Mouse (Mus musculus) frontal cortex, postnatal 25 days (tissue): ENCODE results near the gene Tlx3.
A peak's percentile ranks its signal among the peaks of the same experiment; 100 is the strongest.

Experiments used
- DNase-seq, 2 experiments: peaks; one replicate each; pipeline ENCODE4 v3.0.0; 2022; ENCODE audit warnings: low spot score in 2 of 2

Gene Tlx3

GRCm38 (mm10) chr11:33203383-33204328 is at the start of gene Tlx3:
Tlx3 (minus strand) TSS chr11:33203589.
- peak in 1 of 2 experiments; percentile 28 for DNase-seq

GRCm38 (mm10) chr11:33240295-33240694 is 36.9 kb upstream of the Tlx3 start:
- DNase-seq, result no peak

DNA sequence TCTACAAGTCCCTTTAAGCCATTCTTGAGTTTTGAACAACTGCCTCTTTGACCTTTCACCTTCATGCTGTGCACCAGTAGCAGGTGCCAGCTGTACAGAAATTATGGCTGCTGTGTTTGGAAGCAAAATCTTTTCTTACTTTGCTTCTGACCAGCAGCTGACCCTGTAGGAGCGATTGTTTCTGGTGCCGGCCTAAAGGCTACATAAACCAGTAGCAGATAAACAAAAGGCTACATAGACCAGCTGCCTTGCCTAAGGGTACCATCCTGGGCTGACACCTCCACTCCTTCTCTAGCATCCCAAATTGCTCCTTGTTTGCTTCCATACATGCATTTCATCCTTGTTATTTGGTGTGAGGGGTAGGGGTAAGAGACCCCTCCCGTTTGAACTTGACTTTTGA is 30.7 kb upstream of the Tlx3 start:
- no peak for DNase-seq

DNA sequence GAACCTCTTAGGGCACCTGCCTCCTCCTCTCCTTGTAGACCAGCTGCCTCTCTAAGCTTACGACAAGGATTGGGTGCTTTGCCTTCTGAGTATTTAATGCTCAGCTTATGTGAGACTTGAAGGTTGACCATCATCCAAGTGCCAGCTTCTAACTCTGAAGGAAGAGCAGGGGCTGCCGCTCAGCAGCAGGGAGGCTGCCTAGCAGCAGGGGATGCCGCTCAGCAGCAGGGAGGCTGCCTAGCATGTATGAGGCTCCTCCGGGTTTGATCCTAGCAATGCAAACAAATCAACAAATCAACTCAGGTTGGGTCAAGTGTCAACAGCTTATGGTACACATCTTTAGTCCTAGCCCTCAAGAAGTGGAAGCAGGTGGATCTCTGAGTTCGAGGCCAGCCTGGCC is 28.7 kb upstream of the Tlx3 start:
- DNase-seq, result no peak

GRCm38 (mm10) chr11:33228186-33228585 is 24.8 kb upstream of the Tlx3 start:
- no peak for DNase-seq

DNA sequence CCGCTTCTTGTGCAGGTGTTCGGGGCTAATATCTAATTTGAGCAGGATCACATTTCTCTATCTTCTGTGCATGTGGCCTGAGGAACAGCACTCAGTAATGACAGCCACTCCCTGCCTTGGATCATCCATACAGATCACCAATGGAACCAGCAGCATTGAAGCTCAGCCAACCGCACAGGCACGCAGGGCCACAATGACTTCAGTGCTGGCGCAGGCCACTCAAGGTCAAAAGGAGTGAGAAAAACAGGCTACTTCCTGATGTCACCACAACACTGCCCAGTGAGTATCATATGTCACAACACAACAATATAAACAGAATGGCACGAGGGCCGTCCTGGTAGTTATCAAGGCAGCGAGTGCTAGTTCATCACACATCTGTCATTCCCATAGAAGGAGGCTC is 23.1 kb upstream of the Tlx3 start:
- DNase-seq, result no peak

- DNase-seq, result no peak
Measured at GRCm38 (mm10) chr11:33221566-33222365, 18.4 kb upstream of the Tlx3 start.

GRCm38 (mm10) chr11:33220763-33221162 is 17.4 kb upstream of the Tlx3 start:
- no peak for DNase-seq

DNA sequence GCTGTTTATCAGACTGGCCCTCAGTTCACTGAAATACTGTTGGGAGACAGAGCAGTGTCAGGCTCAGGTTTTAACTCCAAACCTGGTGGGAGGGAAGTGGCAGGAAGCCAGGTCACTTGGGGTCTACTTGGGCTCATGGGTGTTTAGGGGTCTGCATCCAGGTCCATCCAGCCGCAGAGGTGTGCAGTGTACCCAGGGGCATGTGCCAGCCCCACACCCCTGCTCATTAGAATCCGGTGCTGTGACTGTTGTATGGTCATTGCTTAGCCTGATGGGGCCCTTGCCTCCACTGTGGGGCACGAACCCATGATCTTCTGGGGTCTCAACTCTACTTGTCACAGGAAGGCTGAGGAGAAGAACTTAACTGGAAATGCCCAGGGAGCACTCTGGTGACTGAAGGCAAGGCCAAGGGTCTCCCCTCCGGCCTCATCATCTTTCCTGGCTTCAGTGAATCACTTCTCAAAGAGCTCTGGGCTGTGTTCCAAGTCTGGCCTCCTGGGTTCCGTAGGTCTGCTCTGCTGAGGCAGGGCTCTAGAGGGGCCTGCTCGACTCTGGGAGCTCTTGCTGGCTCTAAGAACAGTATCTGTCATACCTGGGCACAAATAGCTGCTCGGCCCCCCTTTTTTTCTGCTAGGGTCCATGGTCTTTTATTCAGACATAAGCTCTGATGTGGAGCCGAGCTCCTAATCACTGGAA is 14.1 kb upstream of the Tlx3 start:
- DNase-seq, result no peak

- no peak for DNase-seq
Measured at GRCm38 (mm10) chr11:33207411-33207810, 4.0 kb upstream of the Tlx3 start.

- DNase-seq, result no peak
Measured at GRCm38 (mm10) chr11:33204966-33205365, 1.6 kb upstream of the Tlx3 start.

GRCm38 (mm10) chr11:33204329-33204705 is 928 bp upstream of the Tlx3 start:
- no peak for DNase-seq

DNA sequence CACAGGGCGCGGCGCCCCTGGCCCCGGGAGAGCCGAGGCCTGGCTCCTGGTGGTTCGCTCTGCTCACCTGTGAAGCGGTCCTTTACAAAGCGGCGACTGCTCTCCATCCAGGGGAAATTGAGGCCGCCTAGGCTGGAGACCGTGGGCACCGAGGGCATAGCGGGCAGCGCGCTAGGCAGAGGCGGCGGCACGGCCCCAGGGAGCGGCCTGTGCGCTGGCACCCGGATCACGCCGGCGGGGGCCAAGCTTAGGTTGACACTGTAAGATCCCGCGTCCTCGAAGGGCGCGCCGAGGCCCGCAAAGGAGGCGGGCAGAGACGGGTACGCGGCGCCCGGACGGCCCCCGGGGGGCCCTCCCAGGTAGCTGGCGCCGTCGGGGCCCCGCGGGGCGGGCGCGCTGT is 417 bp downstream of the Tlx3 start:
- no peak for DNase-seq

DNA sequence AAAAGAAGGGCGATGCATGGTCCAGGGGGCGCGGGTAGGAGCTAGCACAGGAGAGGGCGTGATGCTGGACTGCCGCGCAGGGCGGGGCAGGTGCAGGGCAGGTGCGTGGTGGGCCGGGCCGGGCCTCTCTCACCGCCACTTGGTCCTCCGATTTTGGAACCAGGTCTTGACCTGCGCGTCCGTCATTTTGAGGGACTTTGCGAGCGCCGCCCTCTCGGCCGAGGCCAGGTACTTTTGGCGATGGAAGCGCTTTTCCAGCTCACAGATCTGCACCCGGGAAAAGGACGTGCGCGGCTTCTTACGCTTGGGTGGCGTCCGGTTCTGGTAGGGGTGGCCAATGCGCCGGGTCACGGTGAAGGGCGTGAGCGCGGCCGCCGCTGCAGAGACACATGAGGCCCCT is 1.1 kb downstream of the Tlx3 start:
- DNase-seq, result no peak

DNA sequence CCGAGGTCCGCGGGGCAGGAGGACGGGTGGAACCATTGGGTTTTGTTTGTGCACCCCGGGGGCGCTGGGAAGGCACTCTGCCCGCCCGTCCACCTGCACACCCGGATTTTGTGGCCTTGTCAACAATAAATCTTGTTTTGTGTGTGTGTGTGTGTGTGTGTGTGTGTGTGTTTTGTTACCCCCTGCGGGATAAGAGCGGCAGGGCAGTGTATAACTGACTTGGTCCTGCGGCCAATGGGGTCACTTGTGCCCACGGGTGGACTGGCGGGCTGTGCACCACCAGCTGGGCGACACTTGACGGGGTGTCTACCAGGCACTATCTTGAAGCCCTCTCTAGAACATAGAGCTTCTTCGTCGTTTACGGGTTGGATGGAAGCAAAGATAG is 1.8 kb downstream of the Tlx3 start:
- no peak for DNase-seq

GRCm38 (mm10) chr11:33200764-33201625 is 2.4 kb downstream of the Tlx3 start:
- DNase-seq, result no peak

DNA sequence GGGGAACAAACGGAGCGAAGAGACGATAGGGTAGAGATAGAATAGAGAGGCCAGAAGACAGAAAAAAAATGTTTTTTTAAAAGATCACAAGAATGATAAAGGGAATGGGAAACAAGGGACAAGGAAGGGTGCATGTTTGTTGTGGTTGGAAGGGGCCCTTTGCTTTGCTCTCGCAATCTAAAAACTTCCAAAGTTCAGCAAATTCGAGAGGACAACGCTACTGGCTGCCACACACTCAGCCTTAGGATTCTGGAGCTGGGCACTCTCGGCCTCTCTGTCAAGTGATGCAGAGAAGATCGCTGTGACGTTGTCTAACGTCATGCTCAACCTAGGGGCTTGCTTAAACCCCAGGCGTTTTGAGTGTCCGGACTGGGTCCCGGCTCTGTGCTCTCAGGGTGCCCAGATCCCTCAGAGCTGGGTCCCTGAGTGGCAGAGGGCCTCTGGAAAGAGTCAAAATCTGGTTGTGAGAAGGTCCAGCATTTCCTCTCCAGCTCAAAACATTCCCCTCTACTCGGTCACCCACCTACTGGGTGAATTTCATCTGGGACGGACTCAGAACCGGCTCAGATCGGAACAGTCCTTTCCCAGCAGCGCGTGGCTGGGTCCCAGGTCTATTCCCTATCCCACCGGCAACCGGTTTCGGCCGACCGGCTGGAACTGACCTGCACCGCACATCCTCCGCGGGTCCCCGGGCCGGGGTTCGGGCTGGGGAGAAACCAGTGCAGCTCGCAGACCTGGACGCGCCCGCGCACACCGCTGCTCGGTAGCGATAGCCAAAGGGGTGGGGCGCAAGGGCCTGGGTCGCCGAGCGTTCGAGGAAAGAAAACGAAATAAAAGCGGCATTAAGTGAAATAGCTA is 3.3 kb downstream of the Tlx3 start:
- no peak for DNase-seq

DNA sequence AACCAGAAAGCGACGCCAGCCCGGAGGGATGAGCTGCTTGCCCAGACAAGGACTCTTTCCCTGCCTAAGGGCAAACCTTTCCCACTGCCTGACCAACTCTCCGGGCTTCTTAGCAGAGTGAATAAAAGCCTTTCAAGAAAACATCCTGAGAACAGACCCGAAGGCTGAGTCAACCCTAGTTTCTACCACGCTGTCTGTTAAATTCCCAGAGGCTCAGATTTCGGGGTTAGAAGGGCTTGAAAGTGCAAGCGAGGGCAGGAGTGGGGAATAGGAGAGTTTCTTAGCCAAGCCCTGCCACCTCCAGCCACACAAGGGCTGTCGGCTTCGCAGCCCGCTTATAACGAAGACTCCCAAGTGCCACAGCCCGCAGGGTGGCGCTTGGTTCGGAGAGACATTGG is 4.3 kb downstream of the Tlx3 start:
- no peak for DNase-seq

DNA sequence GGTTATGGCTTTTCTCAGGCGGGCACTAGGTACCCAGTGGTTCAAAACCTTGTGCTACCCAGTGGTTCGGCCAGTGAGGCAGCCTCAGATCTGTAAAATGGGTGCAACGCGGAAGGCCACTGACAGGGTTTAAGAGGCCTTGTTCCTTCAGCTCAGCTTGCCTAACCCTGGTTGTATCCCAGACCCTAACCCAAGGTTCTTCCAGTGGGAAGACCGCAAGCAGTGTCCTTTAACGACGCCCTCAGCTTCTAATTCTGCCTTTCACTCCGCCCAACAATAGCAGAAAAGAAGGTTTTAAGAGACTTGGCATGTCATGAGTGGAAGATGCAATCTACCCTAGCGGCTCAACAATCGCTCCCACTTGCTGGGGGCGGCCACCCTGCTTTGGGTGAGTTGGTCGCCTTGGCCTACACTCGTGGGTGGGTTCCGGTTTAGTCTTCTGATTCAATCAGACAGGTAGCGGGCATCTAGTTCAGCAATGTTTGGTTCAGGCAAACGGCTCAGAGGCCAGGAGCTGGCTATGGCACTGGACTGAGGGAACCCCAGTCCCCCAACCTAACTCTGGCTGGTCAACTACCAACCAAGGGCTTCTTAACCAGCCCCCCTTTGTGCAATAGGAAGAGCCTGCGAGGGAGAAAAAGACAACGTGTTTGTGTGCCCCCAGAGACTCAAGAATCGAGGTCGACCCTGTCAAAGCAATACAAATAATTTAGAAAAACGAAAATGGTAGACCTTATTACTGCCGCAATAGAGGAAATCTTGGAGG is 4.9 kb downstream of the Tlx3 start:
- no peak for DNase-seq

- DNase-seq, result no peak
Measured at GRCm38 (mm10) chr11:33197673-33198072, 5.7 kb downstream of the Tlx3 start.
